Mouse (Mus musculus) spleen, embryonic (tissue): ENCODE measurements at regions not wholly inside any gene's neighbourhood (a gene's known extent, or its start where the extent isn't known, plus 50 kb on each side); places are given as distances from the start of the nearest gene placed in this dataset.

Source experiments
- CTCF ChIA-PET: fragments of 350-600 bp; sonication (Branson Sonifier 250); formaldehyde crosslinking; loops from one replicate; lab custom pipeline; 2022; lab: Charles Lee

- CTCF ChIA-PET = no interaction called here
Measured at GRCm38 (mm10) chr8:113250264-113250663, 385.1 kb upstream of the Mon1b start.

- CTCF ChIA-PET = no interaction called here
Measured at GRCm38 (mm10) chr8:113254076-113254475, 381.3 kb upstream of the Mon1b start.

- CTCF ChIA-PET = no interaction called here
Measured at GRCm38 (mm10) chr8:113259477-113259876, 375.9 kb upstream of the Mon1b start.

- CTCF ChIA-PET = no interaction called here
Measured at GRCm38 (mm10) chr8:113263296-113263695, 372.1 kb upstream of the Mon1b start.

- CTCF ChIA-PET = no interaction called here
Measured at GRCm38 (mm10) chr8:113271262-113271661, 364.1 kb upstream of the Mon1b start.

- CTCF ChIA-PET = no interaction called here
Measured at GRCm38 (mm10) chr8:113300273-113300843, 335.0 kb upstream of the Mon1b start.

GRCm38 (mm10) chr8:113303426-113303825 is 332.0 kb upstream of the Mon1b start:
- CTCF ChIA-PET = no interaction called here

- CTCF ChIA-PET = no interaction called here
Measured at GRCm38 (mm10) chr8:113317169-113317568, 318.2 kb upstream of the Mon1b start.

GRCm38 (mm10) chr8:113331576-113331975 is 303.8 kb upstream of the Mon1b start:
- CTCF ChIA-PET = no interaction called here

- CTCF ChIA-PET = no interaction called here
Measured at GRCm38 (mm10) chr8:113341306-113341705, 294.1 kb upstream of the Mon1b start.

- CTCF ChIA-PET = no interaction called here
Measured at GRCm38 (mm10) chr8:113361900-113362299, 273.5 kb upstream of the Mon1b start.

- CTCF ChIA-PET = no interaction called here
Measured at GRCm38 (mm10) chr8:113364181-113364580, 271.2 kb upstream of the Mon1b start.

- CTCF ChIA-PET = no interaction called here
Measured at GRCm38 (mm10) chr8:113383517-113383916, 251.9 kb upstream of the Mon1b start.

- CTCF ChIA-PET = no interaction called here
Measured at GRCm38 (mm10) chr8:113383974-113384373, 251.4 kb upstream of the Mon1b start.

- CTCF ChIA-PET = no interaction called here
Measured at GRCm38 (mm10) chr8:113389504-113389903, 245.9 kb upstream of the Mon1b start.

GRCm38 (mm10) chr8:113390038-113390437 is 245.3 kb upstream of the Mon1b start:
- CTCF ChIA-PET = no interaction called here

- CTCF ChIA-PET = no interaction called here
Measured at GRCm38 (mm10) chr8:113394319-113394718, 241.1 kb upstream of the Mon1b start.

- CTCF ChIA-PET = no interaction called here
Measured at GRCm38 (mm10) chr8:113405158-113405557, 230.2 kb upstream of the Mon1b start.

- CTCF ChIA-PET = no interaction called here
Measured at GRCm38 (mm10) chr8:113419352-113419751, 216.0 kb upstream of the Mon1b start.

GRCm38 (mm10) chr8:113422651-113423050 is 212.7 kb upstream of the Mon1b start:
- CTCF ChIA-PET = no interaction called here

GRCm38 (mm10) chr8:113439088-113439487 is 196.3 kb upstream of the Mon1b start:
- CTCF ChIA-PET = interaction anchor here (0.5 kb wide), 1 partner anchor 12 kb away, joined by 4 read pairs; no protein-coding TSS in a partner anchor

GRCm38 (mm10) chr8:113454022-113454421 is 181.4 kb upstream of the Mon1b start:
- CTCF ChIA-PET = no interaction called here

GRCm38 (mm10) chr8:113464625-113465024 is 170.8 kb upstream of the Mon1b start:
- CTCF ChIA-PET = no interaction called here

- CTCF ChIA-PET = no interaction called here
Measured at GRCm38 (mm10) chr8:113465156-113465555, 170.2 kb upstream of the Mon1b start.
